ENCODE assay signal across 8 mouse cellular contexts in the genomic region with DNA sequence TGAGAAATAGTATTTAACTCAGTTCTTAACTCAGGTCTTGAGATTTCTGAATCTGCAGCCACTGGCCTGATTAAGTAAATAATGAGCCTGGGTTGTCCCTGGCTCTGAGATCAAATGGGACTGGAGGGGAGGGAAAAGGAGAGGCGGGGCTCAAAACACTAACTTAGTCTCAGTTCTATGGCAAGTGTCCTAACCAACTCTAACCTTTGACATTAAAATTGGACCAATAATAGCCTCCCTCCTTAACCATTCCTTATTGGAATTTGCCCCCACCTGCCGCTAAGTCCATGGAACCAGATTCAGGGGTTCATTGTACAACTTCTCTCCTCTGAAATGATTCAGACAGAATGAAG. TPM values are rescaled to one million over a fixed set of nuclear protein-coding genes. Genes with fewer than 3 reads are reported as not detected.
DNase-seq lines count a peak whose midpoint lies in the region; ATAC-seq and TF ChIP-seq lines count a peak whose summit lies in the region.

Gene Bco2, minus strand, starts transcription at position 88 of the 353 bp plus-strand sequence.

- DNase-seq in liver, adult 2 months (ENCODE audit: extremely low read depth, low read depth, low spot score) = peak; percentile 98
- no peak for DNase-seq in liver
- no peak for DNase-seq in ovary, postnatal 10 days (ENCODE audit: low spot score)
- no peak for DNase-seq in embryo, embryonic 10 days (ENCODE audit: low spot score)
- no peak for DNase-seq in cerebellum, postnatal 25 days

- H3K27ac ChIP-seq in liver, adult 2 months (replicated peaks; ENCODE audit: insufficient read depth, low read depth, low read length) = peak within 1 kb of the TSS; percentile 91
- peak within 1 kb of the TSS; percentile 51; the same call in 1 of the 2 replicates for H3K27ac ChIP-seq in embryonic facial prominence, embryonic 15.5 days (replicated peaks)
- no peak within 1 kb of the TSS for H3K27ac ChIP-seq in kidney, embryonic 16.5 days (ENCODE audit: low read length)
- H3K27ac ChIP-seq in neural tube, embryonic 12.5 days = peak within 1 kb of the TSS; percentile 38

- H3K4me2 ChIP-seq in embryonic facial prominence, embryonic 15.5 days (replicated peaks) = peak within 1 kb of the TSS; percentile 42
- H3K4me2 ChIP-seq in kidney, embryonic 16.5 days (replicated peaks; ENCODE audit: low read depth, low read length) = peak within 1 kb of the TSS; percentile 13; the same call in 1 of the 2 replicates
- peak within 1 kb of the TSS; percentile 53 for H3K4me2 ChIP-seq in neural tube, embryonic 12.5 days (replicated peaks)

- TF ChIP-seq CTCF in liver, adult 2 months (IDR thresholded peaks at IDR 0.05; ENCODE audit: low read depth, low read length) = no peak

- ATAC-seq in embryonic facial prominence, embryonic 15.5 days (ENCODE audit: insufficient number of reproducible peaks, low FRiP score, low TSS enrichment, low read depth) = no peak
- no peak for ATAC-seq in kidney, embryonic 16.5 days (ENCODE audit: low FRiP score, low TSS enrichment)
- peak; percentile 44; the same call in 1 of the 2 replicates for ATAC-seq in neural tube, embryonic 12.5 days (ENCODE audit: low FRiP score, low read depth)

- H3K27me3 ChIP-seq in liver, adult 2 months (ENCODE audit: control insufficient read depth, insufficient read depth, low read length) = no peaks in the 10 kb centered on the region
- no peaks in the 10 kb centered on the region for H3K27me3 ChIP-seq in embryonic facial prominence, embryonic 15.5 days
- no peaks in the 10 kb centered on the region for H3K27me3 ChIP-seq in kidney, embryonic 16.5 days (ENCODE audit: insufficient read depth, low read length)
- no peaks in the 10 kb centered on the region for H3K27me3 ChIP-seq in neural tube, embryonic 12.5 days (replicated peaks)

- H3K79me2 ChIP-seq in liver, adult 2 months (ENCODE audit: control insufficient read depth, insufficient read depth, low read length) = peaks cover 3% of the 10 kb centered on the region; the same call in 1 of the 2 replicates

- peaks cover 1% of the 10 kb centered on the region for H3K36me3 ChIP-seq in liver, adult 2 months (ENCODE audit: control insufficient read depth, insufficient read depth, low read length)
- H3K36me3 ChIP-seq in embryonic facial prominence, embryonic 15.5 days = no peaks in the 10 kb centered on the region
- no peaks in the 10 kb centered on the region for H3K36me3 ChIP-seq in kidney, embryonic 16.5 days (ENCODE audit: insufficient read depth, low read length)
- H3K36me3 ChIP-seq in neural tube, embryonic 12.5 days = no peaks in the 10 kb centered on the region

- H3K9ac ChIP-seq in liver, adult 2 months (ENCODE audit: low read depth, low read length) = peak within 1 kb of the TSS; percentile 70
- peak within 1 kb of the TSS; percentile 19; the same call in 1 of the 2 replicates for H3K9ac ChIP-seq in embryonic facial prominence, embryonic 15.5 days
- no peak within 1 kb of the TSS for H3K9ac ChIP-seq in kidney, embryonic 16.5 days (replicated peaks; ENCODE audit: low read length)
- H3K9ac ChIP-seq in neural tube, embryonic 12.5 days = 0 out of 2 replicates have a peak within 1 kb of the TSS, but pooled peaks have one; percentile 33

- peak within 1 kb of the TSS; percentile 51 for H3K4me3 ChIP-seq in liver, adult 2 months (ENCODE audit: insufficient read depth, low read depth, low read length)
- H3K4me3 ChIP-seq in embryonic facial prominence, embryonic 15.5 days (replicated peaks) = peak within 1 kb of the TSS; percentile 14
- H3K4me3 ChIP-seq in kidney, embryonic 16.5 days (ENCODE audit: low read length) = no peak within 1 kb of the TSS
- H3K4me3 ChIP-seq in neural tube, embryonic 12.5 days = peak within 1 kb of the TSS; percentile 5; the same call in 1 of the 2 replicates

- no peak for TF ChIP-seq POLR2A in liver, adult 2 months (IDR thresholded peaks at IDR 0.05; ENCODE audit: extremely low read depth, insufficient read depth, low read length)

- H3K4me1 ChIP-seq in liver, adult 2 months (ENCODE audit: control insufficient read depth, insufficient read depth, low read length) = peaks cover 16% of the 10 kb centered on the region
- H3K4me1 ChIP-seq in embryonic facial prominence, embryonic 15.5 days = peaks cover 8% of the 10 kb centered on the region; the same call in 1 of the 2 replicates
- H3K4me1 ChIP-seq in kidney, embryonic 16.5 days (ENCODE audit: insufficient read depth, low read length) = no peaks in the 10 kb centered on the region
- H3K4me1 ChIP-seq in neural tube, embryonic 12.5 days = peaks cover 3% of the 10 kb centered on the region; the same call in 1 of the 2 replicates

- WGBS in liver, adult 2 months = 10% methylated on average over 2 of the region's 2 CpGs
- WGBS in embryonic facial prominence, embryonic 15.5 days = 18% methylated on average over 2 of the region's 2 CpGs
- WGBS in kidney, embryonic 16.5 days = 31% methylated on average over 2 of the region's 2 CpGs
- WGBS in neural tube, embryonic 12.5 days = 13% methylated on average over 2 of the region's 2 CpGs

- H3K9me3 ChIP-seq in embryonic facial prominence, embryonic 15.5 days (replicated peaks) = no peaks in the 10 kb centered on the region
- no peaks in the 10 kb centered on the region for H3K9me3 ChIP-seq in kidney, embryonic 16.5 days (ENCODE audit: low read length)
- no peaks in the 10 kb centered on the region for H3K9me3 ChIP-seq in neural tube, embryonic 12.5 days

RNA-seq across cellular contexts. Expression of gene Bco2, which starts in this region (rescaled TPM):
- total RNA-seq in liver, adult 2 months (2014; rRNA removed) = 18.7 and 24.3 TPM in 2 replicates
- 6.0 and 8.8 TPM in 2 replicates for polyA plus RNA-seq in liver, adult 2 months (2012; rRNA removed)
- polyA plus RNA-seq in embryonic facial prominence, embryonic 15.5 days (2015; fragmentation: Nextera tagmentation; extraction: Ambion mirVana) = 0.08 and 0.52 TPM in 2 replicates
- 0.15 and 0.24 TPM in 2 replicates for polyA plus RNA-seq in kidney, embryonic 16.5 days (2015; fragmentation: Nextera tagmentation; extraction: Ambion mirVana)
- polyA plus RNA-seq in neural tube, embryonic 12.5 days (2016; fragmentation: Nextera tagmentation; extraction: Ambion mirVana) = 0.09 and 0.15 TPM in 2 replicates

Comparison
In these comparisons a context has a peak if more than half of its experiments do, and no peak if none do; other contexts are left out.
1. Peak in ATAC-seq, H3K4me3 ChIP-seq, H3K27ac ChIP-seq, H3K9ac ChIP-seq and H3K4me2 ChIP-seq in neural tube, embryonic 12.5 days; RNA of the gene not detected or under 1 TPM.